Mouse (Mus musculus) kidney, embryonic 15.5 days (tissue): ENCODE data around the gene Bbip1. TPM values are rescaled to one million over a fixed set of nuclear protein-coding genes. Genes with fewer than 3 reads are reported as not detected.
"Not testable (repeated sequence)": the region's sequence is repeated elsewhere in the genome, so short reads cannot be mapped to it uniquely, and the experiment has no call there.

Experiments used
- ATAC-seq: fragments of 200-750 bp; cut with Nextera tagmentation; replicated peaks from 2 replicates; pipeline ENCODE4 v1.8.0; 2017; ENCODE audit warnings: moderate TSS enrichment; ENCODE audit not compliant: low FRiP score
- H3K27ac ChIP-seq: fragments of 300-500 bp; sonication (generic); 2 replicates; pipeline ENCODE4 v1.5.1; 2015; ENCODE audit warnings: mild to moderate bottlenecking, inconsistent platforms
- H3K27me3 ChIP-seq: fragments of 300-500 bp; sonication (generic); 2 replicates; pipeline ENCODE4 v1.6.1; 2015; ENCODE audit warnings: inconsistent platforms
- H3K36me3 ChIP-seq: fragments of 300-500 bp; sonication (generic); 2 replicates; pipeline ENCODE4 v1.6.1; 2015; ENCODE audit warnings: inconsistent platforms
- H3K4me1 ChIP-seq: fragments of 300-500 bp; sonication (generic); 2 replicates; pipeline ENCODE4 v1.6.1; 2015; ENCODE audit warnings: inconsistent platforms
- H3K4me2 ChIP-seq: fragments of 300-500 bp; sonication (generic); 2 replicates; pipeline ENCODE4 v1.6.1; 2015; ENCODE audit warnings: moderate library complexity, mild to moderate bottlenecking, inconsistent platforms
- H3K4me3 ChIP-seq: fragments of 300-500 bp; sonication (generic); replicated peaks from 2 replicates; pipeline ENCODE4 v1.5.1; 2015; ENCODE audit warnings: mild to moderate bottlenecking, inconsistent platforms
- H3K9ac ChIP-seq: fragments of 300-500 bp; sonication (generic); 2 replicates; pipeline ENCODE4 v1.6.1; 2015; ENCODE audit warnings: mild to moderate bottlenecking, inconsistent platforms
- H3K9me3 ChIP-seq: fragments of 300-500 bp; sonication (generic); replicated peaks from 2 replicates; pipeline ENCODE4 v1.6.1; 2016; ENCODE audit warnings: inconsistent platforms
- WGBS: fragments of 180-500 bp; shearing (Covaris S2); methylation state at CpG from one replicate; pipeline ENCODE4 v1.1.7; 2015; ENCODE audit warnings: mixed read lengths; 5-methylcytosine and 5-hydroxymethylcytosine counted together
- polyA plus RNA-seq: library from polyadenylated mRNA; unstranded; fragments of >200 nt; fragmentation: Nextera tagmentation; extraction: Ambion mirVana; gene quantifications from 2 replicates; pipeline ENCODE4 v1.2.1, GENCODE M21; 2015

Bbip1 gene
- 72.3 and 81.5 TPM in 2 replicates for polyA plus RNA-seq

GRCm38 (mm10) chr19:53943802-53944785 is at the start of gene Bbip1, which contains the start of gene Shoc2:
TSS of gene Bbip1 (minus strand) at chr19:53944627.
TSS of gene Shoc2 (plus strand) at chr19:53944306.
- H3K27ac ChIP-seq: peak within 1 kb of the TSS; percentile 100
- H3K36me3 ChIP-seq: peaks cover 9% of the 10 kb centered on the region
- peak; percentile 95 for ATAC-seq
- H3K4me2 ChIP-seq: peak within 1 kb of the TSS; percentile 67
- H3K9ac ChIP-seq: peak within 1 kb of the TSS; percentile 98
- no peaks in the 10 kb centered on the region for H3K9me3 ChIP-seq
- peaks cover 20% of the 10 kb centered on the region for H3K4me1 ChIP-seq
- peak within 1 kb of the TSS; percentile 96 for H3K4me3 ChIP-seq
- under 1% methylated on average over 59 of the region's 62 CpGs for WGBS
- H3K27me3 ChIP-seq: no peaks in the 10 kb centered on the region

GRCm38 (mm10) chr19:53993860-53994259 is 49.4 kb upstream of the Bbip1 start:
- no peaks in the 10 kb centered on the region for H3K27me3 ChIP-seq
- H3K9me3 ChIP-seq: no peaks in the 10 kb centered on the region; the same call in 1 of the 2 replicates
- ATAC-seq: no peak
- peaks cover 7% of the 10 kb centered on the region for H3K36me3 ChIP-seq
- no peak overlapping the region for H3K4me3 ChIP-seq
- WGBS: 71% methylated on average over 3 of the region's 3 CpGs
- H3K4me2 ChIP-seq: no peak overlapping the region
- 0 out of 2 replicates have a peak, but pooled peaks cover 2% of the 10 kb centered on the region for H3K4me1 ChIP-seq
- no peak overlapping the region for H3K9ac ChIP-seq
- H3K27ac ChIP-seq: no peak overlapping the region

- ATAC-seq: no peak
- Histone ChIP-seq H3K4me2 (no peak overlapping the region), H3K4me3 (no peak overlapping the region), H3K9me3 (no peaks in the 10 kb centered on the region), H3K36me3 (peaks cover 18% of the 10 kb centered on the region), H3K27me3 (no peaks in the 10 kb centered on the region), H3K9ac (no peak overlapping the region), H3K4me1 (0 out of 2 replicates have a peak, but pooled peaks cover 2% of the 10 kb centered on the region), H3K27ac (no peak overlapping the region)
- 84% methylated on average over 2 of the region's 2 CpGs for WGBS
Measured at GRCm38 (mm10) chr19:53990538-53990937, 46.1 kb upstream of the Bbip1 start.

DNA sequence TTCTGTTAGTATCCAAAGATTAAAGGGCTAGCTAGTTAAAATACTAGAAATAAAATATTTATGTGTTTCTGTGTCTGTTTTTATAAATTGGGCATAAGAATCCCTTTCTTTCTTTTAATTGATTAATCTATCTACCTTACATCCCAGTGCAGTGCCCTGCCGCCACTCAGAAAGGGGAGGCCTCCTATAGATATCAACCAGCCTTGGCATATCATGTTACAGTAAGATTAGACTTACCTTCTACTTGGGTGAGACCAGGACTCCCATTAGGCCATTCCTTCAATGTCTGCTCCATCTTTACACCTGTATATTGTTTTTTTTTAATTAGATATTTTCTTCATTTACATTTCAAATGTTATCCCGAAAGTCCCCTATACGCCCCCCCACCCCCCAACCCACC is 40.2 kb upstream of the Bbip1 start:
- Histone ChIP-seq H3K4me3 (no peak overlapping the region), H3K27me3 (no peaks in the 10 kb centered on the region), H3K36me3 (peaks cover 16% of the 10 kb centered on the region), H3K9me3 (0 out of 2 replicates have a peak, but pooled peaks cover 3% of the 10 kb centered on the region), H3K27ac (no peak overlapping the region), H3K4me1 (no peaks in the 10 kb centered on the region), H3K9ac (no peak overlapping the region), H3K4me2 (no peak overlapping the region)
- ATAC-seq: no peak
- WGBS: 92% methylated on average over 3 of the region's 3 CpGs

GRCm38 (mm10) chr19:53983336-53983735 is 38.9 kb upstream of the Bbip1 start:
- Histone ChIP-seq H3K27me3 (no peaks in the 10 kb centered on the region), H3K4me1 (no peaks in the 10 kb centered on the region), H3K36me3 (peaks cover 10% of the 10 kb centered on the region), H3K4me3 (no peak overlapping the region), H3K9ac (no peak overlapping the region), H3K4me2 (no peak overlapping the region), H3K9me3 (0 out of 2 replicates have a peak, but pooled peaks cover 3% of the 10 kb centered on the region), H3K27ac (no peak overlapping the region)
- ATAC-seq: no peak
- 97% methylated on average over 1 of the region's 1 CpGs for WGBS

DNA sequence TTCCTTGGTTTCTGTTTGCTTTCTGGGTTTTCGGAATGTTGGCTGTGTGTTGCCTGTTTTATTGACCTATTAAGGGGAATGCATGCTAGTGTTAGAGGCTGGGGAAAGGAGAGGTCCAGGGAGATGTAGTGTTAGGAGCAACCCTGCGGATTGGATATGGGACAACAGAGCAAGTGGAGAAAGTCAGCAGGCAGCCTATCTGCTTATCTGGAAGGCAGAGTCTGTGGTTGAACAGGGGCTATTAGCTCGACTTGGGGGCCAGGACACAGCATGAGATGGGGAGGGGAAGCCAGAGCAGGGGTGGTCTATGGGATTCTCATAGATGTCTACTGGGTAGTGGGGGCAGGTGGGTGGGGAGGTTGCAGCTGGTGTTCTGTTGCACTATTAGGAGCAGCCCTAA is 37.6 kb upstream of the Bbip1 start:
- Histone ChIP-seq H3K9ac (no peak overlapping the region), H3K27ac (no peak overlapping the region), H3K9me3 (peaks cover 3% of the 10 kb centered on the region; the same call in 1 of the 2 replicates), H3K4me3 (no peak overlapping the region), H3K36me3 (peaks cover 3% of the 10 kb centered on the region; the same call in 1 of the 2 replicates), H3K4me1 (no peaks in the 10 kb centered on the region), H3K27me3 (no peaks in the 10 kb centered on the region), H3K4me2 (no peak overlapping the region)
- 65% methylated on average over 3 of the region's 3 CpGs for WGBS
- ATAC-seq: no peak

GRCm38 (mm10) chr19:53973656-53974055 is 29.2 kb upstream of the Bbip1 start:
- Histone ChIP-seq H3K4me1 (no peaks in the 10 kb centered on the region), H3K27me3 (no peaks in the 10 kb centered on the region), H3K36me3 (peaks cover 9% of the 10 kb centered on the region; the same call in 1 of the 2 replicates), H3K4me3 (no peak overlapping the region), H3K9ac (no peak overlapping the region), H3K4me2 (no peak overlapping the region), H3K9me3 (no peaks in the 10 kb centered on the region; the same call in 1 of the 2 replicates), H3K27ac (no peak overlapping the region)
- 82% methylated on average over 1 of the region's 1 CpGs for WGBS
- ATAC-seq: no peak

- Histone ChIP-seq H3K9ac (no peak overlapping the region), H3K27ac (0 out of 2 replicates have a peak overlapping the region, but pooled peaks have one; percentile 11), H3K27me3 (no peaks in the 10 kb centered on the region), H3K4me1 (no peaks in the 10 kb centered on the region), H3K36me3 (peaks cover 6% of the 10 kb centered on the region; the same call in 1 of the 2 replicates), H3K4me3 (no peak overlapping the region), H3K4me2 (no peak overlapping the region), H3K9me3 (no peaks in the 10 kb centered on the region; the same call in 1 of the 2 replicates)
- WGBS: 78% methylated on average over 7 of the region's 7 CpGs
- ATAC-seq: no peak
Measured at GRCm38 (mm10) chr19:53971938-53972337, 27.5 kb upstream of the Bbip1 start.

DNA sequence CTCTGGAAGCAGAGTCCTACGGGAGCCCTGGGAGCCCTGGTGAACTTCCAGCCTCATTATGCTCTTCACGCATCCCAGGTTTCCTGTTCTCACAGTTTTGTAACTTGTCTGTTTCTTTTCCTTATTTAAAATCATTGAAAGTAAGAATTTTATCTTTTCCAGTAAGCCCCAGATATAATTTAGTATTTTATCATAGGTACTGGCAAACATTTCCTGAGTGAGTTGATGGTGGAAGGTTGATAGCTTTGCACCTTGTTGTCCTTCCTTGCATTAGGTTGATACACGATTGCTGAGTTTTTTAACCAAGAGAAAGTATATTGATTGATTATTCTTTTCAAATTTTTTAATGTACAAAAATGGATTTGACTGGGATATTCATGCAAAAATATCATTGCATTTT is 24.8 kb upstream of the Bbip1 start:
- H3K4me2 ChIP-seq: no peak overlapping the region
- no peaks in the 10 kb centered on the region for H3K4me1 ChIP-seq
- H3K36me3 ChIP-seq: no peaks in the 10 kb centered on the region
- no peak overlapping the region for H3K9ac ChIP-seq
- no peak for ATAC-seq
- no peak overlapping the region for H3K27ac ChIP-seq
- H3K4me3 ChIP-seq: no peak overlapping the region
- WGBS: 87% methylated on average over 3 of the region's 3 CpGs
- no peaks in the 10 kb centered on the region for H3K9me3 ChIP-seq
- no peaks in the 10 kb centered on the region for H3K27me3 ChIP-seq

GRCm38 (mm10) chr19:53964910-53965633 is 20.6 kb upstream of the Bbip1 start:
- 88% methylated on average over 10 of the region's 10 CpGs for WGBS
- no peak for ATAC-seq
- H3K9me3 ChIP-seq: no peaks in the 10 kb centered on the region
- no peaks in the 10 kb centered on the region for H3K27me3 ChIP-seq
- no peaks in the 10 kb centered on the region for H3K36me3 ChIP-seq
- no peak overlapping the region for H3K4me3 ChIP-seq
- no peak overlapping the region for H3K27ac ChIP-seq
- H3K4me2 ChIP-seq: no peak overlapping the region
- H3K9ac ChIP-seq: no peak overlapping the region
- 0 out of 2 replicates have a peak, but pooled peaks cover 3% of the 10 kb centered on the region for H3K4me1 ChIP-seq

GRCm38 (mm10) chr19:53964347-53964746 is 19.9 kb upstream of the Bbip1 start:
- not testable (repeated sequence) for H3K27ac ChIP-seq, H3K9me3 ChIP-seq, H3K4me2 ChIP-seq, H3K4me3 ChIP-seq, H3K27me3 ChIP-seq, H3K9ac ChIP-seq, H3K4me1 ChIP-seq, H3K36me3 ChIP-seq, ATAC-seq
- 93% methylated on average over 3 of the region's 3 CpGs for WGBS
